Mouse (Mus musculus) midbrain, embryonic 16.5 days (tissue): ENCODE measurements around the gene Ctxn1. TPM values are rescaled to one million over a fixed set of nuclear protein-coding genes. Genes with fewer than 3 reads are reported as not detected.

Source experiments
- ATAC-seq: fragments of 200-750 bp; cut with Nextera tagmentation; 2 replicates; pipeline ENCODE4 v1.8.0; 2017; ENCODE audit warnings: moderate TSS enrichment
- H3K27ac ChIP-seq: fragments of 300-500 bp; sonication (generic); 2 replicates; pipeline ENCODE4 v1.5.1; 2014; ENCODE audit warnings: mild to moderate bottlenecking, low read length, mixed read lengths
- H3K27me3 ChIP-seq: fragments of 300-500 bp; sonication (generic); 2 replicates; pipeline ENCODE4 v1.6.1; 2014; ENCODE audit warnings: low read depth, low read length, mixed read lengths; ENCODE audit not compliant: control insufficient read depth, insufficient read depth
- H3K36me3 ChIP-seq: fragments of 300-500 bp; sonication (generic); 2 replicates; pipeline ENCODE4 v1.6.1; 2014; ENCODE audit warnings: mild to moderate bottlenecking, low read length, moderate library complexity, mixed read lengths; ENCODE audit not compliant: control insufficient read depth, insufficient read depth
- H3K4me1 ChIP-seq: fragments of 300-500 bp; sonication (generic); 2 replicates; pipeline ENCODE4 v1.6.1; 2014; ENCODE audit warnings: mild to moderate bottlenecking, low read length, mixed read lengths; ENCODE audit not compliant: control insufficient read depth, insufficient read depth
- H3K4me2 ChIP-seq: fragments of 300-500 bp; sonication (generic); 2 replicates; pipeline ENCODE4 v1.6.1; 2014; ENCODE audit warnings: mild to moderate bottlenecking, low read length, mixed read lengths
- H3K4me3 ChIP-seq: fragments of 300-500 bp; sonication (generic); 2 replicates; pipeline ENCODE4 v1.5.1; 2014; ENCODE audit warnings: low read depth, mild to moderate bottlenecking, low read length, moderate library complexity, mixed read lengths
- H3K9ac ChIP-seq: fragments of 300-500 bp; sonication (generic); 2 replicates; pipeline ENCODE4 v1.6.1; 2014; ENCODE audit warnings: low read depth, low read length, mixed read lengths
- H3K9me3 ChIP-seq: fragments of 300-500 bp; sonication (generic); replicated peaks from 2 replicates; pipeline ENCODE4 v1.6.1; 2014; ENCODE audit warnings: mild to moderate bottlenecking, low read length, mixed read lengths; ENCODE audit not compliant: control insufficient read depth, poor library complexity, severe bottlenecking
- WGBS: fragments of 180-500 bp; shearing (Covaris S2); extraction: QIAGEN DNeasy Blood & Tissue Kit; methylation state at CpG from one replicate; pipeline ENCODE4 v1.1.7; 2014; 5-methylcytosine and 5-hydroxymethylcytosine counted together
- polyA plus RNA-seq: library from polyadenylated mRNA; unstranded; fragments of >200 nt; fragmentation: Nextera tagmentation; extraction: Ambion mirVana; gene quantifications from 2 replicates; pipeline ENCODE4 v1.2.1, GENCODE M21; 2015

Gene Ctxn1
- polyA plus RNA-seq, 1 experiment from 2014 or later, result 258 TPM

DNA sequence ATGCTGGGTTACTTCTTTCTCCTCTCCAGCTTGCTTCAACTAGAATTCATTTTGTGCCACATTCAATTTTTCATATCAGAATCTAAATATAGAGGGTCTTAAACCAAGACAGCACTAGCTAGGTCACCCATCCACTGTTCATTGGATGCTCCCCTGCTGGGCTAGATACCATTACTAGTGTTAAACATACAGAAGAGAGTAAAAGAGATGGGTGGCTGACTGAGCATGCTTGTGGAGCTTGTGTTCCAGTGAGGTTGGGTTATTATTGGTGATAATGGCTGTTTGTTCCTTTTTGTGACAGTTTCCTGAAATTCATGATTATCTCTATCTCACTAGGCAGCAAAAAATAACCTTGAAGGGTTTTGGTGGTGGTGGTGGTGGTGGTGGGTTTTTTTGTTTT, 37.0 kb downstream of the Ctxn1 start:
- Histone ChIP-seq H3K9ac (no peak overlapping the region), H3K9me3 (no peaks in the 10 kb centered on the region), H3K27ac (no peak overlapping the region), H3K4me1 (peaks cover 8% of the 10 kb centered on the region; the same call in 1 of the 2 replicates), H3K4me3 (no peak overlapping the region), H3K4me2 (no peak overlapping the region), H3K36me3 (no peaks in the 10 kb centered on the region), H3K27me3 (peaks cover 9% of the 10 kb centered on the region; the same call in 1 of the 2 replicates)
- no peak for ATAC-seq

DNA sequence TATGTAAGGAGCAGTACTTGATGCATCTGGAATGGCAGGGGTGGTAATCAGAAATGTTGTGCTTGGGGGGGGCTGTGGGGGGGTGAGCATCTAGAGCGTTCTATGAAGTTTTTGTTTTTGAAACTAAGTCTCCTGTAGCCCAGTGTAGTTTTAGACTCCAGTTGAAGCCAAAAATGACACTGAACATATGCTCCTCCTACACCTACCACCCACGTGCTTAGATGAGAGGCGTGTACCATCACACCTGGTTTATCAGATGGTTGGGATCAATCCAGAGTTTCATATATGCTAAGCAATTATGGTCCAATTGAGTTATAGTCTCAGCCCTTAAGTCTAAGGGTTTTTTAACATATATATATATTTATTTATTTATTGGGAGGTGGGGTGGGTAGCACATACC, 39.5 kb downstream of the Ctxn1 start:
- Histone ChIP-seq H3K4me2 (no peak overlapping the region), H3K27me3 (no peaks in the 10 kb centered on the region), H3K9ac (no peak overlapping the region), H3K4me3 (no peak overlapping the region), H3K9me3 (no peaks in the 10 kb centered on the region), H3K27ac (no peak overlapping the region), H3K4me1 (peaks cover 20% of the 10 kb centered on the region), H3K36me3 (no peaks in the 10 kb centered on the region)
- 96% methylated on average over 3 of the region's 3 CpGs for WGBS
- no peak for ATAC-seq

DNA sequence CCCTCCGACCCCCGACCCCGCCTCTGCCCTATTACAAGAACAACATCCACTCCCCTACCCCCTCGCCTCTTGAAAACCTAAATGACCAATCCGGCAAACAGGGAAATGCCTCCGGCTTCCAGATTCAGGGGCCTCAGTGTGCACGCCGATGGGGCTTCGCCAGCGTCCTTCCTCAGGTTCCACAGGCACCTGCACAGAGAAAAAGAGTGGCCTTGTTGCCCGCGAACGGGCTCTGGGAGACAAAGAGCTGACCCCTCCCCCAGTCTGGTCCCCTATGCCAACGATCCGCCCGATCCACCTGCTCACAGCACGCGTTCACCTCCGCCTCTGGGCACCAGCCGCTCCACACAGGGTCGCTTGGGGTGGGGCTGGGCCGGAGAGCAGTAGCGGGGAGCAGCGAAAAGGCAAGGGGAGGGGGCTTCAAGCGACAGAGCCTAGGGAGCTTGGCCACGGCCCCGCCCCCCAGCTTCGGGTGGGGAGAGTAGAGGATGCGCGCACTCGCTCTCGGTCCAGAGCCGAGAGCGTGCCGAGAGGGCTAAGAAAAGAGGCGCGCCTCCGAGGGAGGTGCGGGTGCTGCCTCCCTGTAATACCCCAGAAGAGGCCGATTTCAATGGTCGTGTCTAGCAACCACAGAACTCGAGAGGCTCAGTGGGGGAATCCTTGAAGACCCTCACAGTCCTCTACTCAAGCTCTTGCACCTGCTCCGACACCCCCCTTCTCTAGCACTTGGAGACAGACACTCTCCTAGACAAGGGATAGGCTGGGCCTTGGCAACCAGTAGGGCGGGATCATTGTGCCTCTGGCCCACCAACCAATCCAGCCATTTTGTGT, 42.1 kb downstream of the Ctxn1 start, which contains the start of gene Prr36:
Gene Prr36, minus strand, starts transcription at position 669 of the 831 bp plus-strand sequence.
- Histone ChIP-seq H3K4me1 (peaks cover 39% of the 10 kb centered on the region), H3K27me3 (no peaks in the 10 kb centered on the region), H3K9ac (peak within 1 kb of the TSS; percentile 85), H3K36me3 (no peaks in the 10 kb centered on the region; the same call in 1 of the 2 replicates), H3K9me3 (no peaks in the 10 kb centered on the region), H3K4me3 (peak within 1 kb of the TSS; percentile 53), H3K27ac (peak within 1 kb of the TSS; percentile 96), H3K4me2 (peak within 1 kb of the TSS; percentile 98)
- WGBS, result under 1% methylated on average over 44 of the region's 44 CpGs
- ATAC-seq, result peak; percentile 91

- peak overlapping the region; percentile 85 for H3K9ac ChIP-seq
- no peaks in the 10 kb centered on the region for H3K9me3 ChIP-seq
- peak; percentile 12 for ATAC-seq
- H3K27ac ChIP-seq, result peak overlapping the region; percentile 96
- H3K27me3 ChIP-seq, result no peaks in the 10 kb centered on the region
- WGBS, result 2% methylated on average over 18 of the region's 18 CpGs
- no peaks in the 10 kb centered on the region; the same call in 1 of the 2 replicates for H3K36me3 ChIP-seq
- peak overlapping the region; percentile 98 for H3K4me2 ChIP-seq
- H3K4me1 ChIP-seq, result peaks cover 39% of the 10 kb centered on the region
- peak overlapping the region; percentile 53 for H3K4me3 ChIP-seq
Measured at GRCm38 (mm10) chr8:4216296-4216695, 42.8 kb downstream of the Ctxn1 start.

GRCm38 (mm10) chr8:4214006-4214980, 44.8 kb downstream of the Ctxn1 start:
- no peak for ATAC-seq

DNA sequence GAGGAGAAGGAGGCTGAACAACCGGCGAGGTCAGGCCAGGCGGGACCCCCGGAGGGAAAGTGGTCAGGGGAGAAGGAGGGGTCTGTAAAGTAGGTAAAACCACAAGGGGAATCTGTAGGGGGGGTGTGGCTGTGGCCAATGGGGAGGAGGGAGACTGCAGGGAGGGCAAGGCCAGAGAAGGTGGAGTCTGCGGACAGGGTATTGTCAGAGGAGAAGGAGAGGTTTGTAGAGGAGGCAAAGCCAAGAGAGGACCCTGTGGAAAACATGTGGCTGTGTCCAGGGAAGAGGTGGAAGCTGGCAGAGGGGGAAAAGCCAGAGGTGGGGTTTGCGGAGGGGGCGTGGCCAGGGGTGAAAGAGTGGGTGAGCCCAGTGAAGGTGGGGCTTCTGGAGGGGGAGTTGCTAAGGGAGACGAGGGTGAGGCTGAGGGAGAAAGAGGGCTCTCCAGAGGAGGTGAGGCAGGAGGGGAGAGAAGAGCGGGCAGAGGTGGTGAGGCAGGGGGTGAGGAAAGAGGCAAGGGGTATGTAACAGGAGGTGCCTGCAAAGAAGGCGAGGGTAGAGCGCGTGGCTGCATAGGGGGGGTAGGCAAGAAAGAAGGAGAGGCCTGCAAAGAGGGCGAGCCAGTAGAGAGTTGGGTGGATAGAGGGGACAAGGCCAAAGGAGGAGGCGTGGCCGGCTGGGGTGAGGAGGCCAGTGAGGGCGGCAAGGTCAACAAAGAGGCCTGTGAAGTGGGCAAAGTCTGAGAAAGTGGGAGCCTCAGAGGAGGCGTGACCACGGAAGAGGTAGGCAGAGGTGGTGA, 45.7 kb downstream of the Ctxn1 start:
- H3K4me1 ChIP-seq, result peaks cover 39% of the 10 kb centered on the region
- H3K27ac ChIP-seq, result peak overlapping the region; percentile 71
- peak overlapping the region; percentile 52 for H3K4me3 ChIP-seq
- no peaks in the 10 kb centered on the region for H3K27me3 ChIP-seq
- peak overlapping the region; percentile 75 for H3K9ac ChIP-seq
- no peaks in the 10 kb centered on the region; the same call in 1 of the 2 replicates for H3K9me3 ChIP-seq
- peaks cover 15% of the 10 kb centered on the region for H3K36me3 ChIP-seq
- WGBS, result 6% methylated on average over 18 of the region's 18 CpGs
- H3K4me2 ChIP-seq, result peak overlapping the region; percentile 98
- ATAC-seq, result peak; percentile 5

More at GRCm38 (mm10) chr8:4214006-4214980, 44.8 kb downstream of the Ctxn1 start:
- Histone ChIP-seq H3K36me3 (peaks cover 12% of the 10 kb centered on the region), H3K4me1 (peaks cover 39% of the 10 kb centered on the region), H3K9me3 (no peaks in the 10 kb centered on the region; the same call in 1 of the 2 replicates), H3K9ac (peak overlapping the region; percentile 75), H3K4me3 (peak overlapping the region; percentile 52), H3K27ac (peak overlapping the region; percentile 58), H3K27me3 (no peaks in the 10 kb centered on the region), H3K4me2 (peak overlapping the region; percentile 98)
- 15% methylated on average over 33 of the region's 33 CpGs for WGBS

GRCm38 (mm10) chr8:4212809-4213209, 46.3 kb downstream of the Ctxn1 start:
- H3K9me3 ChIP-seq, result no peaks in the 10 kb centered on the region; the same call in 1 of the 2 replicates
- H3K27me3 ChIP-seq, result no peaks in the 10 kb centered on the region
- H3K36me3 ChIP-seq, result peaks cover 17% of the 10 kb centered on the region
- H3K4me1 ChIP-seq, result peaks cover 37% of the 10 kb centered on the region
- H3K27ac ChIP-seq, result peak overlapping the region; percentile 71
- peak overlapping the region; percentile 98 for H3K4me2 ChIP-seq
- WGBS, result 2% methylated on average over 24 of the region's 25 CpGs
- H3K4me3 ChIP-seq, result peak overlapping the region; percentile 52
- peak; percentile 4 for ATAC-seq
- peak overlapping the region; percentile 75 for H3K9ac ChIP-seq

- 64% methylated on average over 6 of the region's 6 CpGs for WGBS
- Histone ChIP-seq H3K36me3 (peaks cover 22% of the 10 kb centered on the region), H3K9me3 (no peaks in the 10 kb centered on the region; the same call in 1 of the 2 replicates), H3K4me3 (no peak overlapping the region), H3K27ac (no peak overlapping the region), H3K4me1 (peaks cover 33% of the 10 kb centered on the region), H3K27me3 (no peaks in the 10 kb centered on the region), H3K4me2 (no peak overlapping the region), H3K9ac (no peak overlapping the region)
- no peak for ATAC-seq
Measured at GRCm38 (mm10) chr8:4211097-4211496, 48.0 kb downstream of the Ctxn1 start.
